Mouse (Mus musculus) heart, embryonic 14.5 days (tissue): ENCODE data around the gene Ywhab. TPM values are rescaled to one million over a fixed set of nuclear protein-coding genes. Genes with fewer than 3 reads are reported as not detected.

Experiments
- ATAC-seq: fragments of 200-750 bp; cut with Nextera tagmentation; 2 replicates; pipeline ENCODE4 v1.8.0; 2017; ENCODE audit warnings: low read depth, moderate TSS enrichment; ENCODE audit not compliant: insufficient number of reproducible peaks, insufficient read depth, low FRiP score
- H3K27ac ChIP-seq, 2 experiments: fragments of 200-500 bp in 1 of 2; fragments of 300-500 bp in 1 of 2; sonication (generic) in 1 of 2; replicated peaks in 1 of 2; 2 replicates each; pipeline ENCODE4 v1.5.1; 2012 to 2014; ENCODE audit warnings: low read depth in 2 of 2, low read length in 2 of 2, control low read depth in 1 of 2, mild to moderate bottlenecking in 1 of 2, mixed read lengths in 1 of 2; ENCODE audit not compliant: control insufficient read depth in 1 of 2, insufficient read depth in 1 of 2
- H3K27me3 ChIP-seq: fragments of 300-500 bp; sonication (generic); 2 replicates; pipeline ENCODE4 v1.6.1; 2014; ENCODE audit warnings: mild to moderate bottlenecking, low read length, control low read depth; ENCODE audit not compliant: control insufficient read depth, insufficient read depth
- H3K36me3 ChIP-seq: fragments of 300-500 bp; sonication (generic); 2 replicates; pipeline ENCODE4 v1.6.1; 2014; ENCODE audit warnings: mild to moderate bottlenecking, control low read depth, low read length, mixed read lengths; ENCODE audit not compliant: control insufficient read depth, insufficient read depth
- H3K4me1 ChIP-seq, 2 experiments: fragments of 200-500 bp in 1 of 2; fragments of 300-500 bp in 1 of 2; sonication (generic) in 1 of 2; 2 replicates each; pipeline ENCODE4 v1.6.1; 2012 to 2014; ENCODE audit warnings: low read length in 2 of 2, control low read depth in 1 of 2, mixed read lengths in 1 of 2; ENCODE audit not compliant: control insufficient read depth in 2 of 2, insufficient read depth in 2 of 2
- H3K4me2 ChIP-seq: fragments of 300-500 bp; sonication (generic); 2 replicates; pipeline ENCODE4 v1.6.1; 2014; ENCODE audit warnings: mild to moderate bottlenecking, low read length
- H3K4me3 ChIP-seq, 2 experiments: fragments of 200-500 bp in 1 of 2; fragments of 300-500 bp in 1 of 2; sonication (generic) in 1 of 2; 2 replicates each; pipeline ENCODE4 v1.5.1; 2012 to 2014; ENCODE audit warnings: low read length in 2 of 2, mild to moderate bottlenecking in 2 of 2, control low read depth in 1 of 2, low read depth in 1 of 2, moderate library complexity in 1 of 2; ENCODE audit not compliant: control insufficient read depth in 1 of 2, insufficient read depth in 1 of 2
- H3K9ac ChIP-seq: fragments of 300-500 bp; sonication (generic); 2 replicates; pipeline ENCODE4 v1.6.1; 2014; ENCODE audit warnings: mild to moderate bottlenecking, low read length
- H3K9me3 ChIP-seq: fragments of 300-500 bp; sonication (generic); 2 replicates; pipeline ENCODE4 v1.6.1; 2016; ENCODE audit warnings: low read length, control low read depth; ENCODE audit not compliant: control insufficient read depth
- WGBS: fragments of 180-500 bp; shearing (Covaris S2); extraction: QIAGEN DNeasy Blood & Tissue Kit; methylation state at CpG from one replicate; pipeline ENCODE4 v1.1.7; 2014; 5-methylcytosine and 5-hydroxymethylcytosine counted together
- polyA plus RNA-seq: library from polyadenylated mRNA; unstranded; fragments of >200 nt; fragmentation: Nextera tagmentation; extraction: Ambion mirVana; gene quantifications from 2 replicates; pipeline ENCODE4 v1.2.1, GENCODE M21; 2014

The Ywhab gene
- polyA plus RNA-seq, 1 experiment from 2014 or later, result 211 TPM

- peaks cover 3% of the 10 kb centered on the region; the same call in 1 of the 2 replicates for H3K36me3 ChIP-seq
- 7% methylated on average over 15 of the region's 16 CpGs for WGBS
- H3K9me3 ChIP-seq, result no peaks in the 10 kb centered on the region
- no peak overlapping the region for H3K27ac ChIP-seq
- H3K4me1 ChIP-seq, result peaks cover 3 to 4% of the 10 kb centered on the region in 2 experiments; a peak in 1 of 4 replicates
- no peak overlapping the region for H3K9ac ChIP-seq
- peaks cover 9% of the 10 kb centered on the region; the same call in 1 of the 2 replicates for H3K27me3 ChIP-seq
- 0 out of 2 replicates have a peak, but pooled peaks have one; percentile 31 for ATAC-seq
- H3K4me2 ChIP-seq, result peak overlapping the region; percentile 52
- H3K4me3 ChIP-seq, result peak overlapping the region; percentile 2 to 10; a peak in 1 of 4 replicates
Measured at GRCm38 (mm10) chr2:164047197-164047690, 52.5 kb downstream of the Ywhab start.

DNA sequence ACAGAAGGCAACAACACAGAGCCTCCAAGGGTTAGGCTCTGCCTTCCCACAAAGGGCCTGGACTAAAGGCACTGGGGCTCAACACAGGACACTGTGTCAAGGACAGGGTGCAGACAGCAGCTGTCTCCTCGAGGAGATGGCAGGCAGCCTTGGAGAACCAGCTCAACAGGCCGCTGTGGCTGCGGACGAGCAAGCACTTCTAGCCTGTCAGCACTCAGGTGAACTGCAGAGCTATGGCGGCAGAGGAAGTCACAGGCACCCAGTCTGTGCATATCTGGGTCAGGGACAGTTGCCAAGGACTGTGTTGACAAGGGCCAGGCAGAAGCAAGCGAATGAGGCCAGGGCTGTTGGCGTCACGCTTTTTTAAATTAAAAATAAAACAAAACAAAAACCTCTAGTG, 59.0 kb downstream of the Ywhab start:
- Histone ChIP-seq H3K9ac (no peak overlapping the region), H3K4me2 (peak overlapping the region; percentile 36), H3K4me3 (no peak overlapping the region), H3K36me3 (peaks cover 58% of the 10 kb centered on the region), H3K4me1 (peaks cover 12 to 18% of the 10 kb centered on the region in 2 experiments), H3K27me3 (peaks cover 4% of the 10 kb centered on the region; the same call in 1 of the 2 replicates), H3K27ac (peak overlapping the region; percentile 57 to 77), H3K9me3 (no peaks in the 10 kb centered on the region)
- ATAC-seq, result peak; percentile 81
- WGBS, result 24% methylated on average over 8 of the region's 8 CpGs

- Histone ChIP-seq H3K9ac (no peak overlapping the region), H3K27me3 (peaks cover 4% of the 10 kb centered on the region; the same call in 1 of the 2 replicates), H3K27ac (peak overlapping the region in 1 of 2 experiments; percentile 58; a peak in 1 of 4 replicates), H3K4me3 (no peak overlapping the region), H3K4me2 (no peak overlapping the region), H3K36me3 (peaks cover 67% of the 10 kb centered on the region), H3K9me3 (no peaks in the 10 kb centered on the region), H3K4me1 (peaks cover 12 to 18% of the 10 kb centered on the region in 2 experiments)
- ATAC-seq, result no peak
- WGBS, result 76% methylated on average over 8 of the region's 8 CpGs
Measured at GRCm38 (mm10) chr2:164054671-164055070, 59.9 kb downstream of the Ywhab start.

DNA sequence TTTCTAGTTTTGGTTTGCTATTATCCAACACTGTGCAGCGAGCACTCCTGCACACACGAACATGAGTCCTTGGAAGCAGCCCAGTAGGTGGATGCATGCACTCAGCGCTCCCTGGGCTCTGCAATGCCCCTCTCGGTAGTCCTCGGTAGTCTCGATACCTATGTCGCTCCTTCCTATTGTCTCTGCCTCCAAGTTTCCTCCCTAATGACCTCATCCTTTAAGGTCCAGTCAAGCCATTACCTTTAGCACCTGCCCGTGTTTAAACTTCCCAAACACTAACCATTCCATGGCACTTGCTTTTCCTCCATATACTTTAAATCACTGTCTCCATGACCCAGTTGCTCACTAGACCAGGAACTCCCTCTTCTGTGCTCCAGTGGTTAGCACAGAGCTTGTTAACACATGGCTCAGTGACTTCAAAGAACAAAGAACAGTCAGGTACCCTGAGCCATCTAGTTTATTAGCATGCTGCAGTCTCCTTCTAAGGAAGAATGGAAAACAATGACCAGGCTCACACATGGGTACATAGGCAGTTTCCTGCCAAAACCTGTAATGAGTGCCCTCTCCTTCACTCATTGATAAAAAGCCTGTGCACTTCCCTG, 65.0 kb downstream of the Ywhab start:
- Histone ChIP-seq H3K27ac (no peak overlapping the region), H3K36me3 (peaks cover 90% of the 10 kb centered on the region), H3K4me2 (no peak overlapping the region), H3K9me3 (no peaks in the 10 kb centered on the region), H3K4me3 (no peak overlapping the region), H3K27me3 (no peaks in the 10 kb centered on the region), H3K4me1 (peaks cover 8 to 9% of the 10 kb centered on the region in 2 experiments), H3K9ac (no peak overlapping the region)
- WGBS, result 93% methylated on average over 8 of the region's 8 CpGs
- no peak for ATAC-seq

Other genes with a start within 250 kb of the Ywhab start
- 2.3 and 4.0 TPM in 2 replicates for gene Ada, start 244.7 kb upstream of the Ywhab start, polyA plus RNA-seq
- gene Ccn5, start 174.1 kb upstream of the Ywhab start, polyA plus RNA-seq, result 0.34 and 0.57 TPM in 2 replicates
- gene Kcnk15, start 141.3 kb upstream of the Ywhab start, polyA plus RNA-seq, result not detected in 2 replicates
- gene Rims4, start 76.3 kb upstream of the Ywhab start, polyA plus RNA-seq, result 0.15 and 0.23 TPM in 2 replicates
- gene Pabpc1l, start 30.5 kb downstream of the Ywhab start, polyA plus RNA-seq, result 0.81 and 1.2 TPM in 2 replicates
- gene Stk4, start 75.4 kb downstream of the Ywhab start, polyA plus RNA-seq, result 14.9 and 19.5 TPM in 2 replicates
- gene Tomm34, start 76.2 kb downstream of the Ywhab start, polyA plus RNA-seq, result 55.5 and 60.7 TPM in 2 replicates
- gene Kcns1, start 176.2 kb downstream of the Ywhab start, polyA plus RNA-seq, result 0.22 and 0.28 TPM in 2 replicates
- gene Wfdc5, start 187.8 kb downstream of the Ywhab start, polyA plus RNA-seq, result not detected in 2 replicates
- not detected in 2 replicates for gene Wfdc12, start 195.6 kb downstream of the Ywhab start, polyA plus RNA-seq
- not detected in 2 replicates for gene Wfdc15a, start 205.2 kb downstream of the Ywhab start, polyA plus RNA-seq
- gene Wfdc15b, start 226.7 kb downstream of the Ywhab start, polyA plus RNA-seq, result not detected in 2 replicates
- gene Svs2, start 243.5 kb downstream of the Ywhab start, polyA plus RNA-seq, result not detected in 2 replicates